Mouse (Mus musculus) heart, postnatal 0 days (tissue): ENCODE measurements at regions not wholly inside any gene's neighbourhood (a gene's known extent, or its start where the extent isn't known, plus 50 kb on each side); places are given as distances from the start of the nearest gene placed in this dataset.

Source experiments
- CTCF ChIP-seq: IDR thresholded peaks from 2 replicates; pipeline ENCODE4 v1.5.1; 2016; ENCODE audit warnings: antibody characterized with exemption, control low read depth, low read depth
- EP300 ChIP-seq: IDR thresholded peaks from 2 replicates; pipeline ENCODE4 v1.6.1; 2016; ENCODE audit warnings: antibody characterized with exemption, low read depth

DNA sequence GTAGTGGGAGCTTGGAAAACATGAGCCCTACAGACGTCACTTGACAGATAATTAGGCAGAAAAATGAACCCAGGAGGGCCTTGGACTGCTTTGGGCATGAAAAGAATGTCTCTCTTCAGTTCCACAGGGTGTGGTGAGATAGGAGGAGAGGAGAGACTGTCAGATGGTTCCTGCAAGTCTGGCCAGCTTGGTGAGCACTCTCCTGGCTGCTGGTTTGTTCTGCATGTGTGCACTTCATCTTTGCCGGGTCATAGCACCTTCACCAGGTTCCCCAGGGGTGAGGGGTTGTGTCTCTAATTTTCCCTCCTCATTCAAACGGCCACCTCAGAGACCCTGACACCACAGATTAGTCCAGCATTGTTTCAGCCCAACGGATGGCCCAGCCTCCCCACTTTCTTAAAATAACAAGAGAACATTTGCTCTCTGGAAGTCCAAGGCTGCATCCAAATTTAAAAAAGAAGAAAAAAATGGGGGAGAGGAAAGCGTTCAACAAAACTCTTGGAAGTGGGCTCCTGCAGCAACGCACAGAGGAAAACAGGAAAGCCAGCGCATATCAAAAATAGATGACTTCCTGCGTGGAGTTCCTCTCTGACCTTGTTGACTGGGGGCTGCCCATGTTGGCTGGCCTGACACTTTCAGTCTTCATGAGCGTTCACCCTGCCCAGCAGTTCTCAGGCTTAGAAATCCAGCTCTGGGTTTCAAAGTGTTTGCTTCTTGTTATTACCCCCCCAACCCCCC, 101.2 kb downstream of the Kdr start:
- TF ChIP-seq CTCF, result no peak
- 0 out of 2 replicates have a peak, but pooled peaks have one; percentile 24 for TF ChIP-seq EP300
